Mouse (Mus musculus): ENCODE data around the gene Gm9922. TPM values are rescaled to one million over a fixed set of nuclear protein-coding genes. Genes with fewer than 3 reads are reported as not detected.
A peak's percentile ranks its signal among the peaks of the same experiment; 100 is the strongest.

Gm9922 gene
- polyA plus RNA-seq (2015; fragmentation: Nextera tagmentation; extraction: Ambion mirVana): 8.6 and 10.1 TPM in 2 replicates

GRCm38 (mm10) chr14:101729237-101729971 is at the start of gene Gm9922, which contains the start of gene Lmo7:
TSS of gene Gm9922 (minus strand) at chr14:101729814.
TSS of gene Lmo7 (plus strand) at chr14:101729957.
- WGBS: under 1% methylated on average over 47 of the region's 51 CpGs
- peak; percentile 22; the same call in 1 of the 2 replicates for TF ChIP-seq CTCF (IDR thresholded peaks at IDR 0.05; ENCODE audit: low read depth)
- Histone ChIP-seq H3K27me3 (ENCODE audit: insufficient read depth, low read length) (no peaks in the 10 kb centered on the region), H3K4me3 (replicated peaks; ENCODE audit: low read depth, low read length) (peak within 1 kb of the TSS; percentile 70), H3K4me1 (replicated peaks; ENCODE audit: insufficient read depth, low read length) (0 out of 2 replicates have a peak, but pooled peaks cover 10% of the 10 kb centered on the region), H3K4me2 (ENCODE audit: low read length) (peak within 1 kb of the TSS; percentile 96), H3K9ac (ENCODE audit: low read depth, low read length) (peak within 1 kb of the TSS; percentile 65), H3K36me3 (ENCODE audit: insufficient read depth, low read length) (no peaks in the 10 kb centered on the region), H3K27ac (peak within 1 kb of the TSS; percentile 82), H3K9me3 (replicated peaks; ENCODE audit: low read length) (no peaks in the 10 kb centered on the region)
- ATAC-seq (replicated peaks; ENCODE audit: low FRiP score, low read depth) (peak; percentile 93), DNase-seq (ENCODE audit: low spot score) (peak; percentile 82)

DNA sequence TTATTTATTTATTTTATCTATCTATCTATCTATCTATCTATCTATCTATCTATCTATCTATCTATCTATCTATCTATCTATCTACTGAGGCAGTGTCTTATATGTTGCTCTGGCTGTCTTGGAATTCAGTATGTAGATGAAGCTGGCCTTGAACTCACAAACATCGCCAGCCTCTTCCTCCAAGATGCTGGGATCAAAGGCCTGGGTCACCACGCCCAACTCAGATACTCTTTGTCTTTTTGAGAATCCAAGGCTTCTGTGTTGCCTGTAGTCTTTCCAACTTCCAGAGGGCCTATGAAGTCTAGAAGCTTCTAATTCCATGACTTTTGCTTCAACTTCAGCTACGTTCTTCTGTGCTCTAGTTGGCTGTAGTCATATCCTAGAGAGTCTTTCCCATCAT is 48.8 kb upstream of the Gm9922 start:
- no peak for ATAC-seq (replicated peaks; ENCODE audit: low FRiP score, low read depth)
- no peaks in the 10 kb centered on the region for H3K9me3 ChIP-seq (replicated peaks; ENCODE audit: low read length)
- H3K27me3 ChIP-seq (ENCODE audit: insufficient read depth, low read length): no peaks in the 10 kb centered on the region
- H3K4me2 ChIP-seq (ENCODE audit: low read length): no peak overlapping the region
- no peaks in the 10 kb centered on the region for H3K4me1 ChIP-seq (replicated peaks; ENCODE audit: insufficient read depth, low read length)
- no peak for TF ChIP-seq CTCF (IDR thresholded peaks at IDR 0.05; ENCODE audit: low read depth)
- 95% methylated on average over 3 of the region's 3 CpGs for WGBS
- no peak overlapping the region for H3K9ac ChIP-seq (ENCODE audit: low read depth, low read length)
- DNase-seq (ENCODE audit: low spot score): no peak
- no peak overlapping the region for H3K27ac ChIP-seq
- H3K36me3 ChIP-seq (ENCODE audit: insufficient read depth, low read length): no peaks in the 10 kb centered on the region
- H3K4me3 ChIP-seq (replicated peaks; ENCODE audit: low read depth, low read length): no peak overlapping the region

GRCm38 (mm10) chr14:101777129-101777493 is 47.5 kb upstream of the Gm9922 start:
- Histone ChIP-seq H3K4me3 (replicated peaks; ENCODE audit: low read depth, low read length) (no peak overlapping the region), H3K4me1 (replicated peaks; ENCODE audit: insufficient read depth, low read length) (no peaks in the 10 kb centered on the region), H3K27ac (no peak overlapping the region), H3K27me3 (ENCODE audit: insufficient read depth, low read length) (no peaks in the 10 kb centered on the region), H3K4me2 (ENCODE audit: low read length) (no peak overlapping the region), H3K36me3 (ENCODE audit: insufficient read depth, low read length) (no peaks in the 10 kb centered on the region), H3K9ac (ENCODE audit: low read depth, low read length) (no peak overlapping the region), H3K9me3 (replicated peaks; ENCODE audit: low read length) (no peaks in the 10 kb centered on the region)
- no peak for DNase-seq (ENCODE audit: low spot score)
- no peak for ATAC-seq (replicated peaks; ENCODE audit: low FRiP score, low read depth)
- WGBS: 46% methylated on average over 3 of the region's 3 CpGs
- no peak for TF ChIP-seq CTCF (IDR thresholded peaks at IDR 0.05; ENCODE audit: low read depth)

GRCm38 (mm10) chr14:101776296-101777128 is 46.9 kb upstream of the Gm9922 start:
- Histone ChIP-seq H3K9me3 (replicated peaks; ENCODE audit: low read length) (no peaks in the 10 kb centered on the region), H3K4me2 (ENCODE audit: low read length) (no peak overlapping the region), H3K36me3 (ENCODE audit: insufficient read depth, low read length) (no peaks in the 10 kb centered on the region), H3K9ac (ENCODE audit: low read depth, low read length) (no peak overlapping the region), H3K4me1 (replicated peaks; ENCODE audit: insufficient read depth, low read length) (no peaks in the 10 kb centered on the region), H3K27ac (no peak overlapping the region), H3K27me3 (ENCODE audit: insufficient read depth, low read length) (no peaks in the 10 kb centered on the region), H3K4me3 (replicated peaks; ENCODE audit: low read depth, low read length) (no peak overlapping the region)
- DNase-seq (ENCODE audit: low spot score) (peak; percentile 24), ATAC-seq (replicated peaks; ENCODE audit: low FRiP score, low read depth) (no peak)
- no peak for TF ChIP-seq CTCF (IDR thresholded peaks at IDR 0.05; ENCODE audit: low read depth)
- 34% methylated on average over 4 of the region's 4 CpGs for WGBS

DNA sequence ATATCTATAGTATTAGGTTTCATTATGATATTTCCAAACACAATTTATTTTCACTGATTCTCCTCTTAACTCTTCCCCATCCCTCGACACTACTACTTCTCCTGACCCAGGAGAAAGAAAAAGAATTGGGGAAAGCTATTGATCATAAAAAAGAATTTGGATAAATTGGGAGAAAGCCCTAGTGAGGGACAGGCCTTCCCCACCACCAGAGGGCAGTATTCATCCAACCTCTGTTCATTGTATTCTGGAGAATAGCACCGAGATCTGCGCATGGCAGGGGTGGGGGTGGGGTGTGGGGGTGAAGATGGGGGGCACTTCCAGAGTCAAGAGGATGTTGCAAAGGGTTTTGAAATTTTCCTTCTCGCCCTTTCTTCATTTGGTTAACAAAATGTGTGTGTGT is 45.0 kb upstream of the Gm9922 start:
- peak; percentile 66 for TF ChIP-seq CTCF (IDR thresholded peaks at IDR 0.05; ENCODE audit: low read depth)
- no peaks in the 10 kb centered on the region for H3K4me1 ChIP-seq (replicated peaks; ENCODE audit: insufficient read depth, low read length)
- H3K4me2 ChIP-seq (ENCODE audit: low read length): no peak overlapping the region
- H3K36me3 ChIP-seq (ENCODE audit: insufficient read depth, low read length): no peaks in the 10 kb centered on the region
- H3K9ac ChIP-seq (ENCODE audit: low read depth, low read length): no peak overlapping the region
- ATAC-seq (replicated peaks; ENCODE audit: low FRiP score, low read depth): 0 out of 2 replicates have a peak, but pooled peaks have one; percentile 10
- H3K27ac ChIP-seq: no peak overlapping the region
- no peaks in the 10 kb centered on the region for H3K27me3 ChIP-seq (ENCODE audit: insufficient read depth, low read length)
- no peak overlapping the region for H3K4me3 ChIP-seq (replicated peaks; ENCODE audit: low read depth, low read length)
- no peaks in the 10 kb centered on the region for H3K9me3 ChIP-seq (replicated peaks; ENCODE audit: low read length)
- WGBS: 51% methylated on average over 4 of the region's 4 CpGs
- DNase-seq (ENCODE audit: low spot score): peak; percentile 44

GRCm38 (mm10) chr14:101771756-101772155 is 42.1 kb upstream of the Gm9922 start:
- no peak overlapping the region for H3K4me3 ChIP-seq (replicated peaks; ENCODE audit: low read depth, low read length)
- DNase-seq (ENCODE audit: low spot score) (no peak), ATAC-seq (replicated peaks; ENCODE audit: low FRiP score, low read depth) (no peak)
- no peak overlapping the region for H3K4me2 ChIP-seq (ENCODE audit: low read length)
- no peak for TF ChIP-seq CTCF (IDR thresholded peaks at IDR 0.05; ENCODE audit: low read depth)
- no peaks in the 10 kb centered on the region for H3K27me3 ChIP-seq (ENCODE audit: insufficient read depth, low read length)
- no peaks in the 10 kb centered on the region for H3K36me3 ChIP-seq (ENCODE audit: insufficient read depth, low read length)
- H3K27ac ChIP-seq: no peak overlapping the region
- H3K9ac ChIP-seq (ENCODE audit: low read depth, low read length): no peak overlapping the region
- no peaks in the 10 kb centered on the region for H3K4me1 ChIP-seq (replicated peaks; ENCODE audit: insufficient read depth, low read length)
- WGBS: 89% methylated on average over 6 of the region's 6 CpGs
- no peaks in the 10 kb centered on the region for H3K9me3 ChIP-seq (replicated peaks; ENCODE audit: low read length)

Data from kidney, postnatal 0 days (tissue).